Mouse (Mus musculus) CH12.LX (cell line): ENCODE data around the gene Tshr. TPM values are rescaled to one million over a fixed set of nuclear protein-coding genes. Genes with fewer than 3 reads are reported as not detected.
"Not testable (repeated sequence)": the region's sequence is repeated elsewhere in the genome, so short reads cannot be mapped to it uniquely, and the experiment has no call there.

ENCODE experiments used
- DNase-seq: peaks from one replicate; pipeline ENCODE4 v3.0.0-alpha.2; 2013; ENCODE audit errors: extremely low read depth
- H3K27ac ChIP-seq: 2 replicates; pipeline ENCODE4 v1.5.1; 2012; ENCODE audit warnings: low read depth, mild to moderate bottlenecking, control low read depth, moderate library complexity; ENCODE audit not compliant: insufficient read depth
- H3K27me3 ChIP-seq: replicated peaks from 2 replicates; pipeline ENCODE3; 2012; ENCODE audit warnings: inconsistent platforms
- H3K36me3 ChIP-seq, 2 experiments: replicated peaks in 1 of 2; 2 replicates each; pipeline versions ENCODE3 to v1.6.1; 2012; ENCODE audit warnings: inconsistent platforms in 1 of 2, low read length in 1 of 2, mild to moderate bottlenecking in 1 of 2, mixed read lengths in 1 of 2, moderate library complexity in 1 of 2; ENCODE audit not compliant: control insufficient read depth in 1 of 2, insufficient read depth in 1 of 2
- H3K4me1 ChIP-seq, 2 experiments: 2 replicates each; pipeline ENCODE4 v1.6.1; 2012; ENCODE audit warnings: inconsistent platforms in 1 of 2, moderate library complexity in 1 of 2; ENCODE audit not compliant: insufficient read depth in 2 of 2, control insufficient read depth in 1 of 2
- H3K4me2 ChIP-seq: 2 replicates; pipeline ENCODE4 v1.6.1; 2012; ENCODE audit warnings: low read depth, mild to moderate bottlenecking, control low read depth; ENCODE audit not compliant: poor library complexity, insufficient read depth, severe bottlenecking
- H3K4me3 ChIP-seq, 3 experiments: fragments of 150-350 bp in 1 of 3; sonication (generic) in 1 of 3; replicated peaks in 1 of 3; 2 replicates each; pipeline versions ENCODE3 to v1.5.1; 2011 to 2012; ENCODE audit warnings: low read depth in 2 of 3, low read length in 2 of 3, mild to moderate bottlenecking in 2 of 3, moderate library complexity in 2 of 3, control low read depth in 1 of 3, improper control_type of control experiment in 1 of 3, inconsistent platforms in 1 of 3, mixed read lengths in 1 of 3; ENCODE audit not compliant: poor library complexity in 1 of 3
- H3K79me2 ChIP-seq: replicated peaks from 2 replicates; pipeline ENCODE4 v1.6.1; 2012; ENCODE audit warnings: mild to moderate bottlenecking, moderate library complexity; ENCODE audit not compliant: control insufficient read depth, poor library complexity, insufficient read depth, severe bottlenecking; ENCODE audit errors: extremely low read depth
- H3K9ac ChIP-seq: 2 replicates; pipeline ENCODE4 v1.6.1; 2012; ENCODE audit warnings: low read depth, mild to moderate bottlenecking, control low read depth, moderate library complexity; ENCODE audit not compliant: insufficient read depth
- H3K9me3 ChIP-seq: replicated peaks from 2 replicates; pipeline ENCODE3; 2012; ENCODE audit warnings: low read length, inconsistent platforms, mixed read lengths
- CHD1 ChIP-seq: IDR thresholded peaks from 2 replicates; pipeline ENCODE4 v1.6.1; 2012; ENCODE audit warnings: low read depth, low read length, improper control_type of control experiment, inconsistent platforms
- ELF1 ChIP-seq: IDR thresholded peaks from 2 replicates; pipeline ENCODE4 v1.6.1; 2014; ENCODE audit warnings: low read depth, mild to moderate bottlenecking, inconsistent platforms, low read length, improper control_type of control experiment
- HCFC1 ChIP-seq: IDR thresholded peaks from 2 replicates; pipeline ENCODE4 v1.6.1; 2012; ENCODE audit warnings: low read depth, mild to moderate bottlenecking, inconsistent platforms, low read length, improper control_type of control experiment
- JUND ChIP-seq: conservative IDR thresholded peaks from 2 replicates; pipeline ENCODE4 v1.6.1; 2011; ENCODE audit warnings: low read depth, low read length, improper control_type of control experiment
- MAFK ChIP-seq: IDR thresholded peaks from 2 replicates; pipeline ENCODE4 v1.6.1; 2011; ENCODE audit warnings: low read length, improper control_type of control experiment; ENCODE audit not compliant: insufficient replicate concordance
- PAX5 ChIP-seq: IDR thresholded peaks from 2 replicates; pipeline ENCODE4 v1.6.1; 2012; ENCODE audit warnings: low read length, inconsistent platforms, mixed read lengths
- dilution Hi-C: fragments of 300-500 bp; cut with MboI; formaldehyde crosslinking; loops from 2 replicates; pipeline ENCODE4 v1.14.3; 2020; ENCODE audit warnings: low sequenced_read_pairs; ENCODE audit not compliant: extremely low pct_unique_long_range_greater_than_20kb, extremely low pct_ligation_motif_present
- in situ Hi-C: fragments of 300-500 bp; cut with MboI; formaldehyde crosslinking; loops from 3 replicates; pipeline ENCODE4 v1.14.3; 2019; ENCODE audit warnings: low sequenced_read_pairs, low pct_ligation_motif_present, low pct_unique_long_range_greater_than_20kb, mixed read lengths
- polyA plus RNA-seq: library from polyadenylated mRNA; unstranded; fragments of >175 nt; gene quantifications from 2 replicates; pipeline ENCODE4 v1.2.1, GENCODE M21; 2012; ENCODE audit warnings: low read depth; ENCODE audit not compliant: insufficient read length
- total RNA-seq, 2 experiments: library from RNA; depleted of rRNA; stranded (reverse); fragments of 300-350 nt in 1 of 2; fragments of >200 nt in 1 of 2; gene quantifications; 2 replicates each; pipeline ENCODE4 v1.2.3; 2012 to 2014

The Tshr gene
- total and polyA plus RNA-seq, 3 experiments, result not detected

DNA sequence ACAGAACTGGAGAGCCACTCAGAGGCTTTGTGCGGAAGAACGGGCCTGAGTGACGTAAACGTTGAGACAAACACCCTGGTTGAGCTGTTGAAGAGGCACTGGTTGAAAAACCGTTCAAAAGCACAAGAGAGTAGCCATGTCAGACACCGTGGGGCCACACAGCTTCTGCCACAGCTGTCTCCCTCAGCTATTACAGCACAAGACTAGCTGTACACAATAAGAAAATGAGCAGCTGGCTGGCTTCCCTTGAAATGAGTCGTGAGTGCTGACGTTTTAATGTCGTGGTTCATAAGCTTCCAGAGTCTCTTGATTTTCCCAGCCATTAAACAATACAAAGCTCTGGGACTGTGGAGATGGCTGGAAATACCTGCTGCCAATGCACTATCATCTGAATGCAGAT is 165.1 kb downstream of the Tshr start:
- H3K4me3 ChIP-seq, result no peak overlapping the region
- DNase-seq, result no peak
- H3K36me3 ChIP-seq, result peaks cover 0 to 11% of the 10 kb centered on the region in 2 experiments
- H3K4me2 ChIP-seq, result no peak overlapping the region
- no peaks in the 10 kb centered on the region for H3K4me1 ChIP-seq
- H3K27me3 ChIP-seq, result no peaks in the 10 kb centered on the region
- TF ChIP-seq ELF1, result no peak
- dilution Hi-C loops, result no loop called here
- no peaks in the 10 kb centered on the region for H3K79me2 ChIP-seq
- in situ Hi-C loops, result loop anchor here (25.0 kb wide), 1 partner anchor 137 kb away; no protein-coding TSS in a partner anchor
- H3K9me3 ChIP-seq, result no peaks in the 10 kb centered on the region
- H3K9ac ChIP-seq, result no peak overlapping the region
- no peak overlapping the region for H3K27ac ChIP-seq

GRCm38 (mm10) chr12:91551773-91552526 is 167.6 kb downstream of the Tshr start:
- Histone ChIP-seq H3K4me2 (no peak overlapping the region), H3K36me3 (peaks cover 1 to 17% of the 10 kb centered on the region in 2 experiments), H3K9me3 (no peaks in the 10 kb centered on the region), H3K4me1 (peaks cover 0 to under 1% of the 10 kb centered on the region in 2 experiments; a peak in 1 of 4 replicates), H3K4me3 (no peak overlapping the region), H3K27ac (no peak overlapping the region), H3K9ac (no peak overlapping the region), H3K79me2 (no peaks in the 10 kb centered on the region), H3K27me3 (no peaks in the 10 kb centered on the region)
- TF ChIP-seq JUND (no peak), MAFK (no peak), CHD1 (no peak), PAX5 (no peak), HCFC1 (no peak)
- dilution Hi-C loops, result no loop called here
- in situ Hi-C loops, result no loop called here
- no peak for DNase-seq

- dilution Hi-C loops, DNase-seq, H3K79me2 ChIP-seq, H3K27me3 ChIP-seq, H3K4me2 ChIP-seq, H3K9ac ChIP-seq, in situ Hi-C loops, H3K27ac ChIP-seq, H3K9me3 ChIP-seq, H3K4me3 ChIP-seq: not testable (repeated sequence)
- H3K4me1 ChIP-seq, result peaks cover 0 to 24% of the 10 kb centered on the region in 2 experiments; a peak in 2 of 4 replicates
- peaks cover 11 to 33% of the 10 kb centered on the region in 2 experiments for H3K36me3 ChIP-seq
Measured at GRCm38 (mm10) chr12:91557358-91558005, 173.1 kb downstream of the Tshr start.
